Mouse (Mus musculus) kidney, postnatal 0 days (tissue): ENCODE results near the gene Gm9999. TPM values are rescaled to one million over a fixed set of nuclear protein-coding genes. Genes with fewer than 3 reads are reported as not detected.

Experiments used
- ATAC-seq: fragments of 200-750 bp; cut with Nextera tagmentation; replicated peaks from 2 replicates; pipeline ENCODE4 v1.8.0; 2017; ENCODE audit warnings: low read depth, moderate number of reproducible peaks, moderate TSS enrichment, moderate library complexity; ENCODE audit not compliant: low FRiP score
- DNase-seq: peaks from one replicate; pipeline ENCODE4 v3.0.0-alpha.2; 2016; ENCODE audit warnings: low spot score
- H3K27ac ChIP-seq: fragments of 300-500 bp; sonication (generic); 2 replicates; pipeline ENCODE4 v1.5.1; 2014; ENCODE audit warnings: mild to moderate bottlenecking
- H3K27me3 ChIP-seq: fragments of 300-500 bp; sonication (generic); 2 replicates; pipeline ENCODE4 v1.6.1; 2014; ENCODE audit warnings: low read length, mixed read lengths; ENCODE audit not compliant: insufficient read depth
- H3K36me3 ChIP-seq: fragments of 300-500 bp; sonication (generic); 2 replicates; pipeline ENCODE4 v1.6.1; 2014; ENCODE audit warnings: low read length, mixed read lengths; ENCODE audit not compliant: insufficient read depth
- H3K4me1 ChIP-seq: fragments of 300-500 bp; sonication (generic); replicated peaks from 2 replicates; pipeline ENCODE4 v1.6.1; 2014; ENCODE audit warnings: antibody characterized with exemption, low read length, mixed read lengths; ENCODE audit not compliant: insufficient read depth
- H3K4me2 ChIP-seq: fragments of 300-500 bp; sonication (generic); 2 replicates; pipeline ENCODE4 v1.6.1; 2014; ENCODE audit warnings: mild to moderate bottlenecking, low read length, moderate library complexity, mixed read lengths
- H3K4me3 ChIP-seq: fragments of 300-500 bp; sonication (generic); replicated peaks from 2 replicates; pipeline ENCODE4 v1.5.1; 2014; ENCODE audit warnings: low read depth, low read length
- H3K9ac ChIP-seq: fragments of 300-500 bp; sonication (generic); 2 replicates; pipeline ENCODE4 v1.6.1; 2014; ENCODE audit warnings: low read depth, low read length
- H3K9me3 ChIP-seq: fragments of 300-500 bp; sonication (generic); replicated peaks from 2 replicates; pipeline ENCODE4 v1.6.1; 2016; ENCODE audit warnings: low read length, inconsistent platforms, mixed read lengths
- CTCF ChIP-seq: IDR thresholded peaks from 2 replicates; pipeline ENCODE4 v1.5.1; 2016; ENCODE audit warnings: antibody characterized with exemption, low read depth, mild to moderate bottlenecking, moderate library complexity
- WGBS: fragments of 180-500 bp; shearing (Covaris S2); extraction: QIAGEN DNeasy Blood & Tissue Kit; methylation state at CpG from one replicate; pipeline ENCODE4 v1.1.7; 2014; 5-methylcytosine and 5-hydroxymethylcytosine counted together
- polyA plus RNA-seq: library from polyadenylated mRNA; unstranded; fragments of >200 nt; fragmentation: Nextera tagmentation; extraction: Ambion mirVana; gene quantifications from 2 replicates; pipeline ENCODE4 v1.2.1, GENCODE M21; 2015

Gm9999 gene
- polyA plus RNA-seq, 1 experiment from 2014 or later = not detected

DNA sequence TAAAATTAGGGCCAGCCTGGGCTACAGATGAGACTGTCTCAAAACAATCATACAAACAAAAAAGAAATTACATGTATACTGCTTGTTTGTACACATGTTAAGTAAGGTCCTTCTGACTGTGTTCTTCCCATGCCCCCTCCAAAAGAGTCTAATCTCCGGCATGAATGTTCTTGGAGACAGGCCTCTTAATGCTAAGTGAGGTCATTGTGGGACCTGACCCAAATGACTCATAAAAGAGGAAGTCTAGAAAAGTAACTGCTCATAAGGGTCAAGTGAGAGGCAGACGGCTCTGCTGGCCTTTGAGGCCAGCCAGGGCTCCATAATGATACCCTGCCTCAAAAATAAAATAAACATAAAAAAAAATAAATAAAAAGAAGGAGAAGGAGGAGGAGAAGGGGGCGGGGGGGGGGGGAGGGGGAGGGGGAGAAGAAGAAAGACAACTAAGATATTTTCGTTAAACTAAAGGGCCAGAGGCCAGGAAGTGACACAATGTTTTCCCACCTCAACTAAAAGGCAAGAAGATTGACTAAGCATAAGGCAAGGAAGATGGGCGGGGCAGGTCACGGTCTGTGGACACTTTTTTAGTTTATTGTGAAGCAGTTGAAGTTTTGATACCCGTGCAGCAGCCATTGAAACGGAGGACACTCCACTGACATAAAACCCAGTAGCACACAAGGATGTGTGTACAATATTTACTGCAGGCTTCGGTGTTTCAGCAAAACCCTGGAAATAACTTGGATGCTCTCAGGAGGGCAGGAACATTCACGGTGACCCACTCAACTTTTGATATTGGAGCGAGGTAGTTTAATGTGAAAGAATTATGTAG, 31.4 kb downstream of the Gm9999 start:
- H3K9me3 ChIP-seq = no peaks in the 10 kb centered on the region
- TF ChIP-seq CTCF = no peak
- H3K27ac ChIP-seq = peak overlapping the region; percentile 63; the same call in 1 of the 2 replicates
- H3K4me1 ChIP-seq = peaks cover 5% of the 10 kb centered on the region; the same call in 1 of the 2 replicates
- DNase-seq = peak; percentile 33
- no peaks in the 10 kb centered on the region for H3K27me3 ChIP-seq
- WGBS = 50% methylated on average over 10 of the region's 11 CpGs
- H3K9ac ChIP-seq = no peak overlapping the region
- H3K36me3 ChIP-seq = no peaks in the 10 kb centered on the region
- no peak overlapping the region for H3K4me3 ChIP-seq
- no peak for ATAC-seq
- H3K4me2 ChIP-seq = no peak overlapping the region

DNA sequence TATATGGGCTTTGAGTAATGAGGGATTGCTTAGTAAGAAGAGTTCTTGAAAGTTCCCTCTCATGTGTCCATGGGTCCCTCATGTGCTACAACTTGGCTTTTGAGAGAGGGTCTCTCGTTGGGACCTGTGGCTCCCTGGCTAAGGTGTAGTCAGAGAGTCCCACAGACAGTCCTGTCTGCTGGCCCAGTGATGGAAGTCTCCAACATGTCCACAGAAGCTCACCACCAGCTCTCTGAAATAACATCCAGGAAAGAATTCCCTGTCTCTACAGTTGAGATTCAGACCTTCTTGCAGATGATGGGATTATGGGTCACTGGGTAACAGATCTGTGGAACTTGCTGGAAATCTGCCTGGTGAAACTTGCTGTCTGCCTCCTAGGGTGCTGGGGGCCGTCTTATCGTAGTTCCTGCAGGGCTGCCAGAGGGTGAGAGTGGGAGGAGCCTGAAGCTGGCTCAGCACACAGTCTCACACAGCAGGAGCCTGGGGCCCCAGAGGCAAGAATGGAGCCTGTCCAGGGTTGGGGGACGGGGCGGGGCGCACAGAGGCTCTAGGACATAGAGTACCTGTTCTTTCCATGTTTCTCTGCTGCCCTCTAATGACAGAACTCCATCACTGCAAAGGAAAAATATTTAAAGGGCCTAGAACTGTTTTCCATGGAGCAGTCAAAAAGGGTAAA, 32.1 kb downstream of the Gm9999 start:
- Histone ChIP-seq H3K4me3 (no peak overlapping the region), H3K9me3 (no peaks in the 10 kb centered on the region), H3K9ac (no peak overlapping the region), H3K4me2 (peak overlapping the region; percentile 37; the same call in 1 of the 2 replicates), H3K36me3 (no peaks in the 10 kb centered on the region), H3K27ac (peak overlapping the region; percentile 63; the same call in 1 of the 2 replicates), H3K4me1 (peaks cover 5% of the 10 kb centered on the region; the same call in 1 of the 2 replicates), H3K27me3 (no peaks in the 10 kb centered on the region)
- ATAC-seq = peak; percentile 95
- peak; percentile 90 for DNase-seq
- 13% methylated on average over 6 of the region's 6 CpGs for WGBS
- peak; percentile 84 for TF ChIP-seq CTCF

DNA sequence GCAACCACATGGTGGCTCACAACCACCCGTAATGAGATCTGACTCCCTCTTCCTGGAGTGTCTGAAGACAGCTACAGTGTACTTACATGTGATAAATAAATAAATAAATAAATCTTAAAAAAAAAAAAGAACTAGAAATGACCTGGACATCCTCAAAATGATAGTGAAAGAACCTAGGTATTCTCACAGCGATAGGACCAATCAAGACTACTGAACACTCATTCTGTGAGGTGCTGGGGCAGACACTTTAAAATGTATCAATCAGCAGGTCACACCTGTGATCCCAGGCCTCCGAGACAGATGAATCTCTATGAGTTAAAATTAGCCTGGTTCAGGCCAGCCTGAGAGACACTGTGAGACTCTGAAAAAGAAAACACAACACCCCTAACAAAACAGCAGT, 33.2 kb downstream of the Gm9999 start:
- Histone ChIP-seq H3K4me3 (no peak overlapping the region), H3K9ac (no peak overlapping the region), H3K36me3 (no peaks in the 10 kb centered on the region), H3K27ac (no peak overlapping the region), H3K27me3 (no peaks in the 10 kb centered on the region), H3K9me3 (no peaks in the 10 kb centered on the region), H3K4me2 (no peak overlapping the region), H3K4me1 (peaks cover 8% of the 10 kb centered on the region; the same call in 1 of the 2 replicates)
- no peak for ATAC-seq
- TF ChIP-seq CTCF = no peak
- WGBS = 81% methylated on average over 3 of the region's 3 CpGs
- no peak for DNase-seq

GRCm38 (mm10) chr7:47017146-47017545, 33.8 kb downstream of the Gm9999 start:
- no peak overlapping the region for H3K4me3 ChIP-seq
- whole genome bisulfite sequencing = 29% methylated on average over 7 of the region's 7 CpGs
- TF ChIP-seq CTCF = no peak
- ATAC-seq (no peak), DNase-seq (no peak)
- no peaks in the 10 kb centered on the region for H3K36me3 ChIP-seq
- no peaks in the 10 kb centered on the region for H3K9me3 ChIP-seq
- H3K27ac ChIP-seq = no peak overlapping the region
- H3K27me3 ChIP-seq = no peaks in the 10 kb centered on the region
- no peak overlapping the region for H3K4me2 ChIP-seq
- H3K4me1 ChIP-seq = peaks cover 8% of the 10 kb centered on the region; the same call in 1 of the 2 replicates
- H3K9ac ChIP-seq = no peak overlapping the region

DNA sequence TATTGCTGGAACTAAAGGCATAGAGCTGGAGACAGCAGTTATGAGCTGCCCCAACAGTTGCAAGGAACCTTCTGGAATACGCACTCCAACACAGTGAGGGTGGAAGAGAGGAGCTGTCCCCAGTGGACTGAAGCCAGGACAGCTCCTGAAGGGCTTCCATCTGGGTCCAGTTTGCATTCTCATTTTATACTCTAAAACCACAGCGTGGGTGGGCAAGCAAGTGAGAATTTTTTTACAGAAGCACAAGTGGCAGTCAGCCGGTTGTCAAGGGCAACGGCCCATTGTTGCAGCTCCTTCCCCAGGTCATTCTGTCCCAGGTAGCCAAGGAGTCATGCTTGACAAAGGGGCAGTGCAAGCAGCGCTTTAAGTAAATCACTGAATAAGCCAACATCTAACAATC, 36.3 kb downstream of the Gm9999 start:
- H3K36me3 ChIP-seq = no peaks in the 10 kb centered on the region
- peaks cover 8% of the 10 kb centered on the region; the same call in 1 of the 2 replicates for H3K4me1 ChIP-seq
- DNase-seq (peak; percentile 19), ATAC-seq (no peak)
- no peak overlapping the region for H3K4me2 ChIP-seq
- H3K27me3 ChIP-seq = no peaks in the 10 kb centered on the region
- H3K9ac ChIP-seq = no peak overlapping the region
- H3K9me3 ChIP-seq = no peaks in the 10 kb centered on the region
- 57% methylated on average over 5 of the region's 5 CpGs for WGBS
- no peak overlapping the region for H3K4me3 ChIP-seq
- TF ChIP-seq CTCF = no peak
- H3K27ac ChIP-seq = no peak overlapping the region

- Histone ChIP-seq H3K9ac (no peak overlapping the region), H3K4me3 (no peak overlapping the region), H3K27me3 (no peaks in the 10 kb centered on the region), H3K4me2 (peak overlapping the region; percentile 32), H3K9me3 (no peaks in the 10 kb centered on the region), H3K36me3 (no peaks in the 10 kb centered on the region), H3K4me1 (0 out of 2 replicates have a peak, but pooled peaks cover 3% of the 10 kb centered on the region), H3K27ac (no peak overlapping the region)
- no peak for ATAC-seq
- DNase-seq = peak; percentile 18
- no peak for TF ChIP-seq CTCF
- WGBS = 11% methylated on average over 8 of the region's 8 CpGs
These were observed 37.6 kb downstream of the Gm9999 start for GRCm38 (mm10) chr7:47020956-47021355.
